Mouse (Mus musculus) intestine, embryonic 14.5 days (tissue): ENCODE data around the gene Gad2. TPM values are rescaled to one million over a fixed set of nuclear protein-coding genes. Genes with fewer than 3 reads are reported as not detected.

Experiments
- ATAC-seq: fragments of 200-750 bp; cut with Nextera tagmentation; replicated peaks from 2 replicates; pipeline ENCODE4 v1.8.0; 2017; ENCODE audit warnings: low read depth, moderate number of reproducible peaks, moderate TSS enrichment, moderate library complexity; ENCODE audit not compliant: low FRiP score, low TSS enrichment
- DNase-seq: peaks from one replicate; pipeline ENCODE4 v3.0.0-alpha.2; 2018; ENCODE audit warnings: low spot score
- H3K27ac ChIP-seq: fragments of 300-500 bp; sonication (generic); 2 replicates; pipeline ENCODE4 v1.5.1; 2014; ENCODE audit warnings: low read depth, mild to moderate bottlenecking, control low read depth
- H3K27me3 ChIP-seq: fragments of 300-500 bp; sonication (generic); replicated peaks from 2 replicates; pipeline ENCODE4 v1.6.1; 2014; ENCODE audit warnings: low read length, control low read depth; ENCODE audit not compliant: control insufficient read depth, insufficient read depth
- H3K36me3 ChIP-seq: fragments of 300-500 bp; sonication (generic); 2 replicates; pipeline ENCODE4 v1.6.1; 2014; ENCODE audit warnings: low read length, control low read depth; ENCODE audit not compliant: control insufficient read depth, insufficient read depth
- H3K4me1 ChIP-seq: fragments of 300-500 bp; sonication (generic); replicated peaks from 2 replicates; pipeline ENCODE4 v1.6.1; 2014; ENCODE audit warnings: low read length, control low read depth, mixed read lengths; ENCODE audit not compliant: control insufficient read depth, insufficient read depth
- H3K4me2 ChIP-seq: fragments of 300-500 bp; sonication (generic); 2 replicates; pipeline ENCODE4 v1.6.1; 2014; ENCODE audit warnings: low read length
- H3K4me3 ChIP-seq: fragments of 300-500 bp; sonication (generic); 2 replicates; pipeline ENCODE4 v1.5.1; 2014; ENCODE audit warnings: low read depth, low read length, control low read depth, mixed read lengths
- H3K9ac ChIP-seq: fragments of 300-500 bp; sonication (generic); 2 replicates; pipeline ENCODE4 v1.6.1; 2014; ENCODE audit warnings: mild to moderate bottlenecking, low read length
- H3K9me3 ChIP-seq: fragments of 300-500 bp; sonication (generic); 2 replicates; pipeline ENCODE4 v1.6.1; 2016; ENCODE audit warnings: low read length, control low read depth; ENCODE audit not compliant: control insufficient read depth
- WGBS: fragments of 180-500 bp; shearing (Covaris S2); extraction: QIAGEN DNeasy Blood & Tissue Kit; methylation state at CpG from one replicate; pipeline ENCODE4 v1.1.7; 2014; 5-methylcytosine and 5-hydroxymethylcytosine counted together
- polyA plus RNA-seq: library from polyadenylated mRNA; unstranded; fragments of >200 nt; fragmentation: Nextera tagmentation; extraction: Ambion mirVana; gene quantifications from 2 replicates; pipeline ENCODE4 v1.2.1, GENCODE M21; 2014

Gad2 gene
- polyA plus RNA-seq, 1 experiment from 2014 or later = not detected

DNA sequence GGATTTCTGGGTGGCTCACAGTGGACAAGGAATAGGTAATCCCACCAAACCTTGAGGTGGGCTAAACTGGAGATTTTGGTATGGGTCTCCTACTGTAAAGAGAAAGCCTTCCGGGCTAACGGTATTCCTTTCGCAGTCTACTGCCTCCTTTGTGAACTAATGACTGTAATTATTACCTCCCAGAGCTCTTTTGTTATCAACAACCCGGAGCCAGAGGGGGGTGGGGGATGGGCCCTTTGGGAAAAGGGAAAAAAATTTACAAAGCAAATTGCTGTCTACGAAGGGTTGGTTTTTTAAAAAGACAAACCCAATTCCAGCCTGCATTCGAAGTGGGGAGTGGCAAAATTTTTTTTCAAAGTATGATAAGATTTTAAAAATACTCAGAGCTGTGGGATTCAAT is 2.0 kb upstream of the Gad2 start:
- no peaks in the 10 kb centered on the region for H3K36me3 ChIP-seq
- no peaks in the 10 kb centered on the region for H3K9me3 ChIP-seq
- ATAC-seq (no peak), DNase-seq (no peak)
- no peak overlapping the region for H3K4me2 ChIP-seq
- no peaks in the 10 kb centered on the region for H3K4me1 ChIP-seq
- H3K4me3 ChIP-seq = no peak overlapping the region
- 2% methylated on average over 6 of the region's 6 CpGs for WGBS
- peaks cover 78% of the 10 kb centered on the region for H3K27me3 ChIP-seq
- H3K27ac ChIP-seq = no peak overlapping the region
- no peak overlapping the region for H3K9ac ChIP-seq

DNA sequence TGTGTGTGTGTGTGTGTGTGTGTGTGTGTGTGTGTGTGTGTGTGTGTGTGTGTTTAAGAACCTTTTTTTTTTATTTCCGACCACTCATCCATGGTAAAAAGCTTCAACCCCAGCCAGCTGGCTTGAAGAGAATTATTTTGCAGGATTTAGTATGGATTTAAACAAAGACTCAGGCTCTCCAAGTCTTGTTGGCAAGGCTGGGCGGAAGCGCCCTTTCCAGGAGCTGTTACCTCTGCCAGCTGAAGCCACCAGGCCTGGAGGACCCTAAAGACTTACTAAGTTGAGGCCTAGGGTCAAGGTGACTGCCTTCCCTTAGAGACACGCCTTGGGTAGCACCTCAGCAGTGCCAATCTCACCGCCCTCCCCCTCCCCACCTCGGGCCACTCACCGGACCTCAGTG is 1.5 kb upstream of the Gad2 start:
- H3K27me3 ChIP-seq = peaks cover 83% of the 10 kb centered on the region
- ATAC-seq = no peak
- H3K4me3 ChIP-seq = no peak overlapping the region
- 3% methylated on average over 7 of the region's 7 CpGs for WGBS
- no peak overlapping the region for H3K27ac ChIP-seq
- H3K9me3 ChIP-seq = no peaks in the 10 kb centered on the region
- no peak overlapping the region for H3K9ac ChIP-seq
- DNase-seq = no peak
- H3K4me1 ChIP-seq = no peaks in the 10 kb centered on the region
- no peaks in the 10 kb centered on the region for H3K36me3 ChIP-seq
- no peak overlapping the region for H3K4me2 ChIP-seq

DNA sequence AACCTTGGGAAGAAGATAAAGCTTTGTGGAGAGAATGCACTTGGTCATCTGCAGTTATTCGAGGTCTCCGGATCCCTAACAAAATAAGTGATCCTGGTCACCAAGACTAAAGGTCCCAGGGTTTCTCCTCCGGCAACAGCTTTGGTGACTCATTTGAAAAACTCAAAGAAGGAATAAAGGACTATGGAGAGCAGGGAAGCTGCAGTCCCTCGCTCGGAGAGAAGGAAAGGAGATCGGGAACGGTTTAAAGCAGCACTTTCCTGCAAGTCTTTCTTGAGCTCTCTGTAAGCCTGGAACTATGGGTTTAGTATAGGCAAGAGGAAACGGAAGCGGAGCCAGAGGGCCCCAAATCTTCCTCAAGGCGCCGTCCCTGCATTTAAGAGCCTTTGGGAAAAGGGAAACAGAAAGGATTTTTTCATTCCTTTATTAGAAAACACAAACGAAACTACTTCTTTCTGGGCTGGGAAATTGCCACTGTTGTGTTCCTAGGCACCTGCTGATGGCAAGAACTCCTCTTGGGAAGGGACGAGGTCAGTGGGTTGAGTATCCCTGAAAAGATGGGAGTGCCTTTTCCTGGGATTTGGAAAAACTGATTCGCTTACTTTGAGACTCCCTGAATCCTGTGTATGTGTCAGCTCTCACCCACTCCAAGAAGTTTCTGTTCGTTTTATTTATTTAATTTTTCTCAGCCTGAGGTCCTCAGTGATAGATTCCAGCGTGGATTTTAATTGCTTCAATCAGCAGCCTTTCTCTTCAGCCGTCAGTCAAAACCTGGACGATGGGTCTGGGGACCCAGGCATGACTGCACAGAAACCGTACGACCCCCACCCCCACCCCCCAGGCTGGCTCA is 802 bp upstream of the Gad2 start:
- H3K27me3 ChIP-seq = peaks cover 90% of the 10 kb centered on the region
- no peaks in the 10 kb centered on the region for H3K9me3 ChIP-seq
- H3K27ac ChIP-seq = no peak overlapping the region
- H3K4me1 ChIP-seq = no peaks in the 10 kb centered on the region
- no peak overlapping the region for H3K4me3 ChIP-seq
- H3K4me2 ChIP-seq = no peak overlapping the region
- WGBS = 4% methylated on average over 20 of the region's 20 CpGs
- no peak overlapping the region for H3K9ac ChIP-seq
- H3K36me3 ChIP-seq = no peaks in the 10 kb centered on the region
- DNase-seq = peak; percentile 58
- no peak for ATAC-seq

DNA sequence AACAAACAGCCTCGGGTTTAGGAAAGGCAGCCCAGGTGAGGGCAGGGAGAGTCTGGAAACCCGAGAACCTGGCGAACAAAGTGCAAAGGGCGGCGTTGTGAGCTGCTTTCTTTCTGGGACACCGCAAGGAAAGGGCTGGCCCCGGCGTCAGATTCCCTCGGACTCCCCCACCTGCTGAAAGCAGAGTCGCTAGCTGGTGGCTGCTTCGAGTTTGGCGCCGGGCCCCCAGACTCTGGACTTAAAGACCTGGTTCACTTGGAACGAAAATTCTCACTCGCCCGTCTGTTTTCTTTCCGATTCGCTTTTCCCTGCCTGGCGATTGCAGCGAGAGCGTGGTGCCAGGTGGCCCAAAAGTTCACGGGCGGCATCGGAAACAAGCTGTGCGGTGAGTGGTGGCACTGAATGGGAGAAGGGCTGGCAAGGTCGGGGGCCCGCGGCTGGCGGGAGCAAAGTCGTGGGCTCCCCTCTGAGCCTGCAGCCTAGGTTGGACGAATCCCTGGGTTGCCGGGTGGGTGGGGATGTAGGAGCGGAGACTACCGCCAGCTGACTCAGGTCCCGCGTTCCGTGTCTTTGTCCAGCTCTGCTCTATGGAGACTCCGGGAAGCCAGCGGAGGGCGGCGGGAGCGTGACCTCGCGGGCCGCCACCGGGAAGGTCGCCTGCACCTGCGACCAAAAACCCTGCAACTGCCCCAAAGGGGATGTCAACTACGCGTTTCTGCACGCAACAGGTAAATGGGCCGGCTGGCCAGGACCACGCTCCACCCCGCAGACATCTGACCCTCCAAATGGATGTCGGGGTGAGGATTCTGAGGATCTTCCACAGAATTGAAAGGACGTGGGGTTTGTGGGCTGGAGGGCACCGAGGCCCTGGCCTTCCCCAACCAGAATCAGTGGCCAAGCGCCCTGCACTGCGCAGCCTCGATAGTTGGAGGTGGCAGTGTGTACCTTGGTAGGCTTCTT is 1.4 kb downstream of the Gad2 start:
- no peak for ATAC-seq

DNA sequence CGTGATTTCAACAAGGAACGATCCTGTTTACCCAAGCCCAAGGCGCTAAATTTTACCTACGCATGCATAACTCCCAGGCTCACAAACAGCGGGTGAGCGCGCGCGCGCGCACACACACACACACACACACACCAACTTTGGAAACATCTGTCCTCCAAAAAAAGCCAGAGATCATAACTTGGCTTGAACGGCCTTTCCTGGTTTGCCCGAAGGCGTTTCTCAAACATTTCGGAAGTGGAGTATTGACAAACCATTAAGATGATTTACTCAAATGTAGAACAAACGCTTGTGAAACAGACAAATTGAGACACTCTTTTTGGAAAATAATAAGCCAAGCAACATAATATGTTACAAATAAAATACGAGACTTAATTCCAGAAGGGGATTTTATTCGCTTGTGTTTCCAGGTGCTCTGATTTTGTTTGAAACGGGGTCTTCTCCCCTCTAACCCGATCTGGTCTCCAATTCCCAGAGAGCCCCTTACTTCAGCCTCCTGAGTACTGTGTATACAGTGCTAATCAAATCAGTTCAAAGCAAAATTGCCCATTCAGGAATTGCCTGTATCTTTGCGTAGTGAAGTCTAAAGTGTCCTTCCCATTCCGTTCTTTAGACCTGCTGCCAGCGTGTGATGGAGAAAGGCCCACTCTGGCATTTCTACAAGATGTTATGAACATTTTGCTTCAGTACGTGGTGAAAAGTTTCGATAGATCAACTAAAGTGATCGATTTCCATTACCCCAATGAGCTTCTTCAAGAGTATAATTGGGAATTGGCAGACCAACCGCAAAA is 2.4 kb downstream of the Gad2 start:
- DNase-seq = peak; percentile 54
- Histone ChIP-seq H3K4me2 (no peak overlapping the region), H3K9ac (no peak overlapping the region), H3K36me3 (no peaks in the 10 kb centered on the region), H3K27ac (no peak overlapping the region), H3K9me3 (no peaks in the 10 kb centered on the region), H3K27me3 (peaks cover 96% of the 10 kb centered on the region), H3K4me1 (no peaks in the 10 kb centered on the region), H3K4me3 (no peak overlapping the region)
- no peak for ATAC-seq
- WGBS = 3% methylated on average over 27 of the region's 27 CpGs

More for the DNA sequence above, 1.4 kb downstream of the Gad2 start:
- no peak overlapping the region for H3K9ac ChIP-seq
- H3K4me3 ChIP-seq = peak overlapping the region; percentile 10; the same call in 1 of the 2 replicates
- no peaks in the 10 kb centered on the region for H3K4me1 ChIP-seq
- H3K4me2 ChIP-seq = peak overlapping the region; percentile 52
- H3K36me3 ChIP-seq = no peaks in the 10 kb centered on the region
- H3K27ac ChIP-seq = no peak overlapping the region
- H3K27me3 ChIP-seq = peaks cover 98% of the 10 kb centered on the region
- H3K9me3 ChIP-seq = no peaks in the 10 kb centered on the region
- WGBS = under 1% methylated on average over 60 of the region's 60 CpGs
- DNase-seq = peak; percentile 69

DNA sequence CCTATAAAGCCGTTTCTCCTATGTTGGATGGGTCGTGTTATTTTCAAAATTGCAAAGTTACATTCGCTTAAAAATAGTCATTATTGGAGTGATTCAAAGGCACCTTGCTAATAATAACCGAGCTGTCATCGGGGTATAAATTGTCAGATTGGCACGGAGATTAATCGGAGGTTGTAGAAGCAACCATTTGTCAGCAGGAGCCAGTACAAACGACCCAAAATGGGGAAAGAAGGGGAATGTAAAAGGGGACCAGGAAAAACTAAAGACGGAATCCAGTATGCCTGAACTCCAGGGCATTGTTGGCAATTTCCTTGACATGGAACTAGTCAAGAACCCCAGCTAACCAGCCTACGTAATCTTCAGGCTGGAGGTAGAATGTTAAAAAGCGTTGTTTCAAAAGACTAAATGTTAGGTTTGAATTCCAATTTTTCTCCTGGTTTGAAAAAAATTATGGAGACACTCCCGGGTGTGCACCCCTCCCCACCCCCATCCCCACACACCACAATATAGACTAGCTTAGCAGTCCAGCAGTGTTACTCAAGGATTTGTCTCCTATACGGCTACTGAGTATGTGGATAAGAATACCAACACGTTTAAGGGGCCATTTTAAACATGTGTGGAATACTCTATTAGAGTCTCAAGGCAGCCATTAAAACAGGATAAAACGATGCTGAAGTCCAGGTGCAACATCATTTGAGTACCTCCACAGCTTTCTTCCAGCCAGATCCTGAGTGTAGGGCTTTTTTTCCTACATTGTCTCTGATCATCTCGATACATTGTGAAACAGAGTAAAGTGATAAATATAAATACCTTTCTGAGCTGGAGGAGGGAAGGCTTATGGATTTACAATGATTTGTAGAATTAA is 3.3 kb downstream of the Gad2 start:
- Histone ChIP-seq H3K9ac (no peak overlapping the region), H3K4me3 (no peak overlapping the region), H3K27ac (no peak overlapping the region), H3K36me3 (no peaks in the 10 kb centered on the region), H3K27me3 (peaks cover 89% of the 10 kb centered on the region), H3K9me3 (no peaks in the 10 kb centered on the region), H3K4me1 (no peaks in the 10 kb centered on the region), H3K4me2 (no peak overlapping the region)
- DNase-seq (no peak), ATAC-seq (no peak)
- 11% methylated on average over 16 of the region's 16 CpGs for WGBS

DNA sequence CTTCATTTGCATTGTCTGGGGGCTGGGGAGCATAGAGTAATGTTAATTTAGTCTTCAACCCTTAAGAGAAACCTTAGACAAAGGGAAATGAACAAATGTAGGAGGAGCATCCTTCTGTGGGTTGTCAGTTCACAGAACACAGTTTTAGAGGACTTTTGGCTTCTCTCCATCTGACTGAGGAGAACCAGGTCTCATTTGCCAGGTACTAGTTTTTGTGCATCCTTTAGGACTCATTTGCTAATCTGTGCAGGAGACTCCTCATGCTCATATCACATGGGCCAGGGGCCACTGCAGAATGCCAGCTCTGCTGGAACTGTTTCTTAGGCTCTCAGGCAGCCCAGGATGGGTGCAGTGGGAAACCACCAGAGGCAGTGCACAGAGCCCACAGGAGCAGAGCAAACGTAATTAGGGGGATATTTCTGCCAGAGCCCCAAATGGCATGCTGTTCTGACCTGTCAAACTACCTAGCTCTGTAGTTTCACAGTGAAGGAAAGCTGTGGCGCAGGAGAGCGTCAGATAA is 5.2 kb downstream of the Gad2 start:
- no peaks in the 10 kb centered on the region for H3K4me1 ChIP-seq
- 24% methylated on average over 3 of the region's 3 CpGs for WGBS
- H3K9ac ChIP-seq = no peak overlapping the region
- no peak overlapping the region for H3K27ac ChIP-seq
- H3K4me3 ChIP-seq = no peak overlapping the region
- no peak overlapping the region for H3K4me2 ChIP-seq
- DNase-seq = no peak
- H3K9me3 ChIP-seq = no peaks in the 10 kb centered on the region
- H3K27me3 ChIP-seq = peaks cover 74% of the 10 kb centered on the region
- H3K36me3 ChIP-seq = no peaks in the 10 kb centered on the region
- ATAC-seq = no peak
